Mouse (Mus musculus): ENCODE results near the gene Mindy4. TPM values are rescaled to one million over a fixed set of nuclear protein-coding genes. Genes with fewer than 3 reads are reported as not detected.

Gene Mindy4
- polyA plus RNA-seq, 1 experiment, result 1.0 TPM

DNA sequence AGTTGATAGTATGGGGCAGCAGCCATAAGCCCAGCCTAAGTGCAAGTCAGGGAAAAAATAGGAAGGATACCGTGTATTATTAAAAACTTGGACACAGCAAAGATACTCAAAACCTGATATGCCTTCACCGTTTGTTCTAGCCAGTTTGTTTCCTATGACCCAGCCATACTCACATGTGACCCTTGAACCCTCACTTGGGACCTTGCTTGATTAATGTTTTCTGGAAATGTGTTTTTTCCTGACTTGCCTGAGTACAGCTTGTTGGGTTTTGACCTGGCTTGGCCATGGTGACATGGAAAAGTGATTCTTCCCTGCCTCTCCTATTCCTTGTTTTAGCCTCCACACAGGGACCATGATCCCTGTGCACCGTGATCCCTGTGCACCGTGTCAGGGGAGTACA, 75.3 kb downstream of the Mindy4 start:
- Histone ChIP-seq H3K4me3 (ENCODE audit: extremely low read depth, insufficient read depth, insufficient read length) (no peak overlapping the region), H3K27ac (ENCODE audit: insufficient read depth, low read length) (no peak overlapping the region), H3K4me1 (ENCODE audit: control insufficient read depth, insufficient read depth, insufficient read length) (no peaks in the 10 kb centered on the region), H3K27me3 (ENCODE audit: control insufficient read depth, insufficient read depth, low read length) (no peaks in the 10 kb centered on the region), H3K36me3 (ENCODE audit: control insufficient read depth, insufficient read depth, low read length) (no peaks in the 10 kb centered on the region)
- no peak for DNase-seq (ENCODE audit: low read depth in 1 of 2, low spot score in 2 of 2)
- TF ChIP-seq POLR2A (IDR thresholded peaks at IDR 0.05; ENCODE audit: low read depth, low read length) (no peak), CTCF (IDR thresholded peaks at IDR 0.05; ENCODE audit: extremely low read depth, insufficient read depth, insufficient read length, insufficient replicate concordance) (no peak)
- 91% methylated on average over 4 of the region's 4 CpGs for WGBS

DNA sequence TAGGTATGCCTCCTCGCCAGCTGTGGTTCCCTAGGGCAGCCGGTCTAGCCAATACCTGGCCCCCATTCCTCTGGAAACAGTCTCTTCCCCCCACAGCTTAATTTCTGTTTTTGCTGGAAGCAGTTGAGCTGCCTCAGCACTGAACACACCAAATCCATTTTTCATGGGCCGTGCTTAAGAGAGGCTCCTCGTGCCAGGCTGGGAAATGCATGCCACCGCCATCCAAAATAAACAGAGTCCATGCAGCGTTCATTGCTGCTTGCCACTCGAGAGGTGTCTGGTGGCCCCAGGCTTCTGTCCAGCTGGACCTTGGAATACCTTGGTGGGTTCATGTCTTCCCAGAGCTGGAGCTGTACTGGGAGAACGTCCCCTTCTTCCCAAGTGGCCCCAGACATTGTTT, 77.8 kb downstream of the Mindy4 start:
- 95% methylated on average over 8 of the region's 8 CpGs for WGBS
- Histone ChIP-seq H3K4me3 (ENCODE audit: extremely low read depth, insufficient read depth, insufficient read length) (no peak overlapping the region), H3K27ac (ENCODE audit: insufficient read depth, low read length) (no peak overlapping the region), H3K4me1 (ENCODE audit: control insufficient read depth, insufficient read depth, insufficient read length) (no peaks in the 10 kb centered on the region), H3K27me3 (ENCODE audit: control insufficient read depth, insufficient read depth, low read length) (no peaks in the 10 kb centered on the region), H3K36me3 (ENCODE audit: control insufficient read depth, insufficient read depth, low read length) (no peaks in the 10 kb centered on the region)
- DNase-seq (ENCODE audit: low read depth in 1 of 2, low spot score in 2 of 2), result no peak
- no peak for TF ChIP-seq POLR2A (IDR thresholded peaks at IDR 0.05; ENCODE audit: low read depth, low read length)

DNA sequence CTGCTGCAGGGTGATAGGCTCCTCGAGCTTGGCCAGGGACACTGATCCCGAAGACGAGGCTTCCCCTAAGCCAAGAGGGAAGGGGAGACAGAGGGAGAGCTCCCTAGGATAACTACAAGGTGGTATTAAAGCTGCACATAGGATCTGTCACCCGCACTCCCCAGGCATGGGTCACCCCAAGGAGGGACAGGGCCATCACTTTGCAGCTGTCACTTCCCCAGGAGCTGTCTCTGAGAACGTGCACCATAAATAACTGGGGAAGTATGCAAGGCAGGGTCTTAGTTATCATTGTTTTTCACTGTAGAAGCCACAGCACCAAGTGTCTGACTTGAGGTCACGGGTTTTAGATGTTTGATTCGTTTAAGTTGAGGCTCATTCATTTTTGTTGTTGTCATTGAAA, 78.5 kb downstream of the Mindy4 start:
- TF ChIP-seq POLR2A (IDR thresholded peaks at IDR 0.05; ENCODE audit: low read depth, low read length), result no peak
- no peak overlapping the region for H3K27ac ChIP-seq (ENCODE audit: insufficient read depth, low read length)
- no peaks in the 10 kb centered on the region for H3K4me1 ChIP-seq (ENCODE audit: control insufficient read depth, insufficient read depth, insufficient read length)
- H3K4me3 ChIP-seq (ENCODE audit: extremely low read depth, insufficient read depth, insufficient read length), result no peak overlapping the region
- no peaks in the 10 kb centered on the region for H3K27me3 ChIP-seq (ENCODE audit: control insufficient read depth, insufficient read depth, low read length)
- no peaks in the 10 kb centered on the region for H3K36me3 ChIP-seq (ENCODE audit: control insufficient read depth, insufficient read depth, low read length)
- DNase-seq (ENCODE audit: low read depth in 1 of 2, low spot score in 2 of 2), result no peak
- WGBS, result 47% methylated on average over 7 of the region's 7 CpGs

DNA sequence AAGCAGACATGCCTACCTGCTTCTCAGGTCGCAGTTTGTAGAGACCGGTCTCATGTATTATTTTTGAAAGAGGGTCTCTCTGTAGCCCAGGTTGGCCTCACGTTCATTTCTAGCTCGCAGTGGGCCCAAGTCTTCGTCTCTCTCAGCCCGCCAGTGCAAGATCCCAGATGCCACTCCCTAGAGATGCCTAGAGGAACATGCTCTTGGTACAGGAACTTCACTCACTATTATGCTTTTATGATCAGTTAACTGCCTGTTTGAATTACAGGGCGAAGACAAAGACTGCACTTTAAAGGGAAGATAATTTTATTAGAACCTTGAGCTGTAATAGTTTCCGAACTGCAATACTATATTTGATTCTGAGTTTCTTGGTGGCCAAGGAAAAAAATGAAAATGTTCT, 79.2 kb downstream of the Mindy4 start:
- no peak for TF ChIP-seq POLR2A (IDR thresholded peaks at IDR 0.05; ENCODE audit: low read depth, low read length)
- TF ChIP-seq CTCF (IDR thresholded peaks at IDR 0.05; ENCODE audit: extremely low read depth, insufficient read depth, insufficient read length, insufficient replicate concordance), result no peak
- H3K4me1 ChIP-seq (ENCODE audit: control insufficient read depth, insufficient read depth, insufficient read length), result no peaks in the 10 kb centered on the region
- H3K36me3 ChIP-seq (ENCODE audit: control insufficient read depth, insufficient read depth, low read length), result no peaks in the 10 kb centered on the region
- no peak overlapping the region for H3K27ac ChIP-seq (ENCODE audit: insufficient read depth, low read length)
- no peaks in the 10 kb centered on the region for H3K27me3 ChIP-seq (ENCODE audit: control insufficient read depth, insufficient read depth, low read length)
- DNase-seq (ENCODE audit: low read depth in 1 of 2, low spot score in 2 of 2), result no peak
- no peak overlapping the region for H3K4me3 ChIP-seq (ENCODE audit: extremely low read depth, insufficient read depth, insufficient read length)
- 76% methylated on average over 8 of the region's 8 CpGs for WGBS

DNA sequence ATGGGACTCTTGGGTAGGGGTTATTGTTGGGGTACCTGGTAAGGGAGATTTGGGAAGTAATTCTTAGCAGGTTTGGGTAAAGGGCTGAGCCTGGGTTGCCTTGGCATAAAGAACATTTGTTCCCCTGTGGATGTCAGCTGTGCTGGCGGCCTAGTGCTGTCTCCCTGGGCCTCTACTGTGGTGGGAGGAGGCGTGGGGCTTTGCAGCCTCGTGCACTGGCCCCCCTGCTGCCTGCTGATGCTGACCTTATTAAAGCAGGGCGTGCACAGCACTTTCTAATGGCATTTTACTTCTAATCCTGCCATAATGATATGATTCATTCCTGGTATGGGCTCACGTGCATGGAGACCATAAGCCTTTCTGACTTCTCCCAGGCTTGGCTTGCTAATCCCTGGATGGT, 82.0 kb downstream of the Mindy4 start:
- TF ChIP-seq CTCF (IDR thresholded peaks at IDR 0.05; ENCODE audit: extremely low read depth, insufficient read depth, insufficient read length, insufficient replicate concordance) (no peak), POLR2A (IDR thresholded peaks at IDR 0.05; ENCODE audit: low read depth, low read length) (no peak)
- Histone ChIP-seq H3K27me3 (ENCODE audit: control insufficient read depth, insufficient read depth, low read length) (no peaks in the 10 kb centered on the region), H3K4me3 (ENCODE audit: extremely low read depth, insufficient read depth, insufficient read length) (no peak overlapping the region), H3K4me1 (ENCODE audit: control insufficient read depth, insufficient read depth, insufficient read length) (peaks cover 3% of the 10 kb centered on the region; the same call in 1 of the 2 replicates), H3K27ac (ENCODE audit: insufficient read depth, low read length) (no peak overlapping the region), H3K36me3 (ENCODE audit: control insufficient read depth, insufficient read depth, low read length) (no peaks in the 10 kb centered on the region)
- DNase-seq (ENCODE audit: low read depth in 1 of 2, low spot score in 2 of 2), result no peak
- 81% methylated on average over 5 of the region's 5 CpGs for whole genome bisulfite sequencing

DNA sequence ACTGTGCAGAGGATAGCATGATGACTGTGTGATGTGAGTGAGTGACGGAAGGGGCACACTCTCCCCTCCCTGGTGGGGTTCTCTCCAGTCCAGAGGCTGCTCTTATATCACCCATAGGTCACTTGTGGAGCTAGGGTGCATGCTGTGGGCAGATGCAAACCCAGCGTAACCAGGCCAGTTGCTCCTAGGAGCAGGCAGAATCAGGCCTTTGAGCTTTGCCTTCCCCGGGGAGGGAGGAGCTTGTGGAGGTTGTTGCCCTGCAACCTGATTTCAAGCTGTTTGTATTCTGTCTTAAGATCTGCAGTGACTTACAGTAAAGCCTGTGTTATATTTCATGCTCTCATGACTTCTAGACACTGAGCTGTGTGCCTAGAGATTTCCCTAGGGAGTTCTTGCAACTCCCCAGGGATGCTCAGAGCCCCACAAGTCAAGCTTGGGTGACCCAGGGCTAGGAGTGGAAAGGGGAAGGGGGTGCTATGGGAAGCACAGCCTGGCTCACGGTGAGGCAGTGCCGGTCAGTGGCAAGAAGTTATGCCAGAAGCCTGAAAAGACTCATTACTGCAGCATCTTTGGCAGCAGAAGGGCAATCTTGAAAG, 84.9 kb downstream of the Mindy4 start:
- Histone ChIP-seq H3K36me3 (ENCODE audit: control insufficient read depth, insufficient read depth, low read length) (no peaks in the 10 kb centered on the region), H3K27ac (ENCODE audit: insufficient read depth, low read length) (no peak overlapping the region), H3K27me3 (ENCODE audit: control insufficient read depth, insufficient read depth, low read length) (no peaks in the 10 kb centered on the region), H3K4me3 (ENCODE audit: extremely low read depth, insufficient read depth, insufficient read length) (no peak overlapping the region), H3K4me1 (ENCODE audit: control insufficient read depth, insufficient read depth, insufficient read length) (peaks cover 3% of the 10 kb centered on the region; the same call in 1 of the 2 replicates)
- DNase-seq (ENCODE audit: low read depth in 1 of 2, low spot score in 2 of 2), result peak in 1 of 2 experiments; percentile 5
- TF ChIP-seq CTCF (IDR thresholded peaks at IDR 0.05; ENCODE audit: extremely low read depth, insufficient read depth, insufficient read length, insufficient replicate concordance) (no peak), POLR2A (IDR thresholded peaks at IDR 0.05; ENCODE audit: low read depth, low read length) (no peak)
- 53% methylated on average over 5 of the region's 5 CpGs for WGBS

DNA sequence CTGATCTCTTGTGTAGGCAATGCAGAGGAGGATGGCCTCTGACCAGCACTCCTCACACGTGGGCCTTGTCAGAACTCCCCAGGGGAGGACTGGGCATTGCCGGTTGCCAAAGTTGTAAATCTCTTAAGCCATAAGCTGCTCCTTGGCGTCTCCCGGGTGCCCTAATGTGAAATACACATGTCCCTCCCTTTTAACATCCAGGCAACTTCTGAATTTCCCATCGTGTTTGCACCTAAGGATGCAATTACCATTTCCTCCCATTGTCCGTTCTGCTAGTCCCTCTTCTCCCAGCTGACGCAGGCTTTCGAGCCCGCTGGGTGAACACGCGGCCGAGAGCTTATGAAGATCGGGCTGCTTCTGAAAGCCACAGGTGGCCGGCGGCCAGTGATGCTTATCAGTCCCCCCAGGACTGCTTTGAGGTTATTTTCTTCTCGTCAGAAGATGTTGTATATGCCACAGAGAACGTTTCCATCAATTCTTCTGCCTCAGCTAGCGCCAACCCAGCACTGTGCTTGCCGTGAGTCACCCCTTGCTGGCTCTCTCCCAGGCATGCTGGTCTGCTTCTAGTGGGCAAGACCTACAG, 91.5 kb downstream of the Mindy4 start:
- Histone ChIP-seq H3K27me3 (ENCODE audit: control insufficient read depth, insufficient read depth, low read length) (no peaks in the 10 kb centered on the region), H3K27ac (ENCODE audit: insufficient read depth, low read length) (no peak overlapping the region), H3K4me1 (ENCODE audit: control insufficient read depth, insufficient read depth, insufficient read length) (no peaks in the 10 kb centered on the region), H3K4me3 (ENCODE audit: extremely low read depth, insufficient read depth, insufficient read length) (no peak overlapping the region), H3K36me3 (ENCODE audit: control insufficient read depth, insufficient read depth, low read length) (no peaks in the 10 kb centered on the region)
- no peak for DNase-seq (ENCODE audit: low read depth in 1 of 2, low spot score in 2 of 2)
- no peak for TF ChIP-seq CTCF (IDR thresholded peaks at IDR 0.05; ENCODE audit: extremely low read depth, insufficient read depth, insufficient read length, insufficient replicate concordance)
- no peak for TF ChIP-seq POLR2A (IDR thresholded peaks at IDR 0.05; ENCODE audit: low read depth, low read length)
- 26% methylated on average over 19 of the region's 19 CpGs for WGBS
